In genomic region chr14:100239874-100240273, GRCm38 (mm10) we compare ENCODE assay signal across 31 mouse cellular contexts. TPM values are rescaled to one million over a fixed set of nuclear protein-coding genes. Genes with fewer than 3 reads are reported as not detected.
"Had no signal": no experiment of that assay in that cellular context is flagged by ENCODE, and none has a peak within 500 bp of the region (broad histone marks: within the 10 kb centered on the region; RNA-seq: fewer than 3 reads in every experiment).

No protein-coding gene starts in this region.

- H3K4me1 ChIP-seq: liver, embryonic 12.5 days; liver, embryonic 15.5 days; megakaryocyte, embryonic 14.5 days; neural tube, embryonic 12.5 days had no signal

- DNase-seq: left cerebral cortex, postnatal 4 days; liver; liver, embryonic 13.5 days; liver, postnatal 0 days; lung, adult 18-20 months; lung, adult 2 months; lung, postnatal 10 days; lung, postnatal 36 days; lung, postnatal 4 days; midbrain, embryonic 14.5 days had no signal

- H3K27ac ChIP-seq: left cerebral cortex, adult 2 months; limb, embryonic 10.5 days; limb, embryonic 12.5 days; limb, embryonic 13.5 days; limb, embryonic 15.5 days; liver, embryonic 12.5 days; liver, embryonic 13.5 days; liver, embryonic 14.5 days; liver, embryonic 15.5 days; lung, embryonic 15.5 days; macrophage; midbrain, embryonic 12.5 days; midbrain, embryonic 13.5 days; midbrain, embryonic 15.5 days; neural tube, embryonic 12.5 days; neural tube, embryonic 13.5 days had no signal

- H3K27me3 ChIP-seq: limb, embryonic 12.5 days; limb, embryonic 13.5 days; limb, embryonic 15.5 days; liver, embryonic 12.5 days; liver, embryonic 13.5 days; liver, embryonic 15.5 days; lung, embryonic 15.5 days; megakaryocyte, embryonic 14.5 days; midbrain, embryonic 12.5 days; midbrain, embryonic 13.5 days; midbrain, embryonic 15.5 days; neural tube, embryonic 12.5 days; neural tube, embryonic 13.5 days had no signal

- H3K9ac ChIP-seq: limb, embryonic 12.5 days; limb, embryonic 13.5 days; limb, embryonic 15.5 days; liver, embryonic 12.5 days; liver, embryonic 13.5 days; liver, embryonic 14.5 days; liver, embryonic 15.5 days; liver, postnatal 0 days; lung, embryonic 15.5 days; midbrain, embryonic 12.5 days; midbrain, embryonic 13.5 days; midbrain, embryonic 15.5 days; neural tube, embryonic 12.5 days; neural tube, embryonic 13.5 days had no signal

- H3K36me3 ChIP-seq: limb, embryonic 13.5 days; limb, embryonic 15.5 days; liver, embryonic 12.5 days; liver, embryonic 13.5 days; liver, embryonic 15.5 days; lung, embryonic 15.5 days; midbrain, embryonic 12.5 days; midbrain, embryonic 15.5 days; neural tube, embryonic 12.5 days; neural tube, embryonic 13.5 days had no signal

- H3K9me3 ChIP-seq: limb, embryonic 10.5 days; limb, embryonic 12.5 days; limb, embryonic 13.5 days; limb, embryonic 15.5 days; liver, embryonic 12.5 days; liver, embryonic 13.5 days; liver, embryonic 15.5 days; lung, embryonic 15.5 days; midbrain, embryonic 12.5 days; midbrain, embryonic 13.5 days; midbrain, embryonic 15.5 days; neural tube, embryonic 12.5 days; neural tube, embryonic 13.5 days had no signal

- ATAC-seq: liver, embryonic 12.5 days; liver, postnatal 0 days; lung, postnatal 0 days; midbrain, embryonic 13.5 days; midbrain, embryonic 15.5 days; midbrain, embryonic 16.5 days had no signal

- H3K4me3 ChIP-seq: left cerebral cortex, adult 2 months; limb, embryonic 10.5 days; limb, embryonic 12.5 days; limb, embryonic 13.5 days; limb, embryonic 15.5 days; liver, embryonic 12.5 days; liver, embryonic 13.5 days; liver, embryonic 15.5 days; lung, embryonic 15.5 days; megakaryocyte, embryonic 14.5 days; midbrain, embryonic 12.5 days; midbrain, embryonic 13.5 days; midbrain, embryonic 15.5 days; myocyte; neural tube, embryonic 12.5 days; neural tube, embryonic 13.5 days had no signal

- H3K4me2 ChIP-seq: limb, embryonic 12.5 days; limb, embryonic 13.5 days; limb, embryonic 15.5 days; liver, embryonic 11.5 days; liver, embryonic 12.5 days; liver, embryonic 13.5 days; liver, embryonic 15.5 days; lung, embryonic 15.5 days; midbrain, embryonic 12.5 days; midbrain, embryonic 13.5 days; midbrain, embryonic 15.5 days; neural tube, embryonic 12.5 days; neural tube, embryonic 13.5 days had no signal

RNA-seq across cellular contexts. Expression of gene Klf12, which starts 44.6 kb away (rescaled TPM):
- total RNA-seq: megakaryocyte-erythroid progenitor cell, adult 5-6 weeks had no signal
- polyA plus RNA-seq: macrophage had no signal
